Mouse (Mus musculus): ENCODE measurements around the gene Lmo1.
"Not testable (repeated sequence)": the region's sequence is repeated elsewhere in the genome, so short reads cannot be mapped to it uniquely, and the experiment has no call there.

Gene Lmo1

DNA sequence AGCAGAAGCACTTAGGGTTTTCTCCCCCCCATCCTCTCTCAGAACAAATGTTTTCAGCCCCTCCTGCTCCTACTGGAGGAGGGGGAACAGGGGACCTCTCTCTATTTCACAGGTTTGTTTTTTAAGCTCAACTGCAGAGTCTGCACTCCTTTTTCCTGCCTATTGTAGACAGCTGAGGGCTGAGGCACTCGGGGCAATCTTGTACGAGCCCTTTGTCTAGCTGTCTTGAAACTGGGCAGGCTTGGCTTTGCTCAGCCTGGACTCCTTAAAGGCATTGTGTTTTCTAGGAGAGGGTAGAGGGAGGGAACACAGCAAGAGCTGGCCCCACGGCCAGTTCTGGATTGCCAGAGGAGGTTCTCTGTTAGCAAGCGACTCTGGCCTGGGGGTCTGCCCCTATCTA, 59.5 kb downstream of the Lmo1 start:
- ATAC-seq (ENCODE audit: low TSS enrichment), result 0 out of 2 replicates have a peak, but pooled peaks have one; percentile 43

DNA sequence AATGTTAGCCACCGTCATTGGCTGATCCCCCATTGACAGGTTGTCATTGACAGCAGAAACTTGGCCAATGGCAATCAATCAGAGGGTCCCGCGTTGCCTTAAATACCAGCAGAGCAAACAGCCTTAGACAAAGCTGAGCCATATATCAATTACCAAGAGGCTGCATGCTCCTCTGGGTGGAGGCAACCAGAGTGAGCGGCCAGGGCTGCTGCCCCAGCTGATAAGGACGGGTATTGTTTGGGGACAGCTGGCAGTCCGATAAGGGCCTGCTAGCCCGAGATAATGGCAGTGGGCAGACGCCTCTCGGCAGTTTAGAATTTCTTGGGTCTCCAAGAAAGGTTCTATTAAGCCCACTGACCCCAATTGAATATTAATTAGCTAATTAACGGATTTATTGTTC, 60.1 kb downstream of the Lmo1 start:
- ATAC-seq (ENCODE audit: low TSS enrichment), result no peak

GRCm38 (mm10) chr7:109111000-109111399, 64.0 kb downstream of the Lmo1 start:
- ATAC-seq (ENCODE audit: low TSS enrichment), result peak; percentile 93

- ATAC-seq (ENCODE audit: low TSS enrichment), result no peak
Measured at GRCm38 (mm10) chr7:109104894-109105293, 70.1 kb downstream of the Lmo1 start.

GRCm38 (mm10) chr7:109101167-109101566, 73.8 kb downstream of the Lmo1 start:
- peak; percentile 73 for ATAC-seq (ENCODE audit: low TSS enrichment)

- peak; percentile 82 for ATAC-seq (ENCODE audit: low TSS enrichment)
Measured at GRCm38 (mm10) chr7:109098145-109099018, 76.6 kb downstream of the Lmo1 start.

- peak; percentile 80 for ATAC-seq (ENCODE audit: low TSS enrichment)
Measured at GRCm38 (mm10) chr7:109097203-109097602, 77.8 kb downstream of the Lmo1 start.

DNA sequence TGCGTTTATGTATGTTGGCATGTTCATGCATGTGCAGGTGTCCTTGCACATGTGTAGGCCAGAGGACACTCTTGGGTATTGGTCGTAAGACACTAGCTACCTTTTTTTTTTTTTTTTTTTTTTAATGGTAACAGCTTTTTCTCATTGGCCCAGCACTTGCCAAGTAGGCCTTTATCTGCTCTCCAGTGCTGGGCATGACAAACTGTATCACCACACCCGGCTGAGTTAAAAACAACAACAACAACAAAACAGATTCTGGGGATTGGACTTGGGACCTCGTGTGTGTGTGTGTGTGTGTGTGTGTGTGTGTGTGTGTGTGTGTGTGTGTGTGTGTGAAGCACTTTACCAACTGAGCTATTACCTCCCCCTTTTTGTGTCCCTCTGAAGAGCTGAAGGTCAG, 78.4 kb downstream of the Lmo1 start:
- ATAC-seq (ENCODE audit: low TSS enrichment), result no peak

GRCm38 (mm10) chr7:109094294-109094693, 80.7 kb downstream of the Lmo1 start:
- no peak for ATAC-seq (ENCODE audit: low TSS enrichment)

- not testable (repeated sequence) for ATAC-seq (ENCODE audit: low TSS enrichment)
Measured at GRCm38 (mm10) chr7:109091316-109091715, 83.7 kb downstream of the Lmo1 start.

Measured in frontal cortex, adult (tissue).